Mouse (Mus musculus) large intestine, adult 2 months (tissue): ENCODE data around the gene Col25a1. TPM values are rescaled to one million over a fixed set of nuclear protein-coding genes. Genes with fewer than 3 reads are reported as not detected.
A peak's percentile ranks its signal among the peaks of the same experiment; 100 is the strongest.

Experiments
- DNase-seq: peaks from one replicate; pipeline ENCODE4 v3.0.0-alpha.2; 2012; ENCODE audit warnings: low read depth, low spot score
- WGBS: fragments of 180-500 bp; shearing (Covaris S2); methylation state at CpG from one replicate; pipeline ENCODE4 v1.1.7; 2018; 5-methylcytosine and 5-hydroxymethylcytosine counted together
- polyA plus RNA-seq: library from polyadenylated mRNA; depleted of rRNA; stranded (reverse); fragments of >200 nt; gene quantifications from 2 replicates; pipeline ENCODE4 v1.2.3, GENCODE M21; 2012

Gene Col25a1
- polyA plus RNA-seq, 1 experiment: 0.01 TPM

DNA sequence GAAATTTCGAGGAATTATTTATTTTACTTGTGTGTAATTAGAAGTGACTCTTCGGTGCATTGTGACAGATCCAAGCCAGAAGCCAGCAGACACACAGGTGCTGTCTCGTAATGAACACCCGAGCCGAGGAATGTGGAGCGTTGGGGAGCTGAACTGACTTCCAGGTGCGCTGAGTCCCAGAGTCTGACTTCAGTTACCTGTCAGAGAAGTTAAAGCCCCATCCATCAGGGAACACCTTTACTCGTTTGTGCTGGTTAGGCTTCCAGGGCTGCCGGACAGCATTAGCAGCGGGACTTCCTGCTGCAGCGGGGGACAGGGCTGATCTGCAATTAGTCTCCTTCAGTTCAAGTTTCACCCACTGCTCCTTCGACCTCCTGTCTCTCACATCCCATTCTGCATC lies 172.3 kb downstream of the Col25a1 start:
- no peak for DNase-seq
- WGBS: 53% methylated on average over 12 of the region's 12 CpGs

DNA sequence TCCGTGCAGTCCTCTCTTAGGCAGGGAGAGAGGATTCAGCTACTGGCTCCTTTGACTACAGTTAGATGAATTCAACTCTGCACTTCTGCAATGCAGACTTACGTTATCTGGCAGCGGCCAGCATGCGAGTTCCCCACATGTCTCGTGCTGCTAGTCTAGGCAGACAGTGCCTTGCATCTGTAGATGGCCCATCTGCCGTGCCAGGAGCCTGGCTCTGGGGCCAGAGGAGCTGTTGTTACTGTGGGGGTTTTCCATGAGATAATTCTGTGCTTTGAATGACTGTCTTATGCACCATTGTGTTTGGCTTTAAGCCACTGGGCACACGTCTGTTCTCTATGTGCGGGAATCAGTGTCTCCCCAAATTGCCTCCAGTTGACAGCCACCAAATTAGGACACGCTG lies 173.5 kb downstream of the Col25a1 start:
- WGBS: 87% methylated on average over 9 of the region's 9 CpGs
- DNase-seq: no peak

DNA sequence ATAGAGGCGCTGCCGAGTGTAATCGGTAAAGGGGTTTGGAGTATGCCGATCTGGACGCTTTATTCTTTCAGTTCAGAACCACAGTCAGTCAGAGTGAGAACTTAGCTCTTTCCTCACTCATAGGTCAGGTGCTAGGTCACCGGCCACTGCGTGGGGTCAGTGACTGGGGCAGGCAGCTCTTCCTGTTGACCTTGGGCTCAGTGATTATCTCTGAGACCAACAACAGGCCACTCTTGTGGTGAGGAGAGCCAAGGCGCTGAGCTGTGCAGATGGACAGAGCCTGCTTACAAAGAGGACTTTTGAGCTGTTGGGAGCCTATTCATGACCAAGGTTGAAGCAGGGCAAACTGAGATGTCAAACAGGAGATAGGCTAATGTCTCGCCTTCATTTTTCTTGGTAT lies 174.4 kb downstream of the Col25a1 start:
- DNase-seq: no peak
- 82% methylated on average over 9 of the region's 9 CpGs for WGBS

DNA sequence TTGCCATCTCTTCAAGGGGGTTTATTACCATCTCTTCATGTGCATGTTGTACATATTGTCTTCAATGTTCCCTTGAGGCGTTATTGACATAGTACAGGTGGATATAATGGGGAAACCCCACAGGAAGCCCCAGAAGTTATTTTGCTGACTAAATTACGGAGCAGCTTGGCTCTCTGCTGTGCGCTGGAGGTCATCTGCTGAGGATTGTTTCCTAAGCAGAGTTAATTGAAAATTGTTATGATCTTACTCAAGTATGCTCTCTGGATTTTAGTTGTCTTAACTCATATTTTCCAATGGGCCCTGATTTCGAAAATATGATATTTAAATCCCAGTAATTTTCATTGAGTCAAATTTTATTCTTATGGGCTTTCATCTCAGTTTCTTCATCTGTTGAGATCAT lies 178.0 kb downstream of the Col25a1 start:
- no peak for DNase-seq
- WGBS: 66% methylated on average over 4 of the region's 4 CpGs

DNA sequence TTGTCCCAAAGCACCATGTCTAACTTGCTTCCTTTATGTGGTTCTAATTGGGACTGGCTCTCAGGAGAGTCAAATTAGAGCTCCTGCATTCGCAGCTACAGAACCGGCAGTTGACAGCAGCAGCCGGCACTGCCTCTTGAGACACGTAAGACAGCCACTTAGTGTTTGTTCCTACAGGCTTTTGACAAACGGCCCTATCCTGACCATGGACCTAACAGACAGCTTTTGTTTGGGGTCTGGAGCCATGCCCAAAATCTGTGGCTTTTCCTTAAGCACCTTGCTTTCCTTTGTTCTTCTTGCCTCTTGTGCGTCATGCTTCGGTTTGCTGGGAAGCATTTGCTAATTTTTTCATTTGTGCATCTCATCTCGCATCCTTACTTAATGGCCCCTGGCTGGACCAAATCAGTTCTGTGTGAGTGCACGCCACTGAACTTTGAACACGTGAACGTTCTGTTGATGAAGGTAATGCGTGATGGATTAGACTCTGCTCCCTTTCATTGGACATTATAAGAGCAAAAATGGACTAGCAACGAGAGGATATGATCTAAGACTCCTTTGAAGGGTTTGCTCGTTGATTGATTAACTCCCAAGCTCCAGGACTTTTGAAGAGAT lies 179.5 kb downstream of the Col25a1 start:
- WGBS: 69% methylated on average over 14 of the region's 14 CpGs
- no peak for DNase-seq

DNA sequence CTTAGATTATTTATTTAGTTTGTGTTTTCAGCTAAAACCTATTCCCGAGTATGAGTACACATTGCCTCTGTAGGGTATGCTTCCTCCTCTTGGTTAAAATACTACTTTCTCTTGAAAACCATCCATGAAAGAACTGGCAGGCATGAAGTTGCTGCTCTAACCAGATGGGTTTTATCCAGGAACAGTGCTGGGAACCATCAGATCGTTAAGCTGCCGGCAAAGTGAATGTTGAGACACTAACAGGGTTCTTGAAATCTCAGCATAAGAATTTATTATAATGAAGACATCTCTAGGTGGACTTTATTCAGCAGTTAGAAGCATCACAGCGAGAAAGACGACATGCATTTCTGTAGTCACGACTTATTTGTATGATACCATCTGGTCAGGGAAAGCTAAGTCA lies 181.9 kb downstream of the Col25a1 start:
- no peak for DNase-seq
- 75% methylated on average over 6 of the region's 6 CpGs for WGBS

DNA sequence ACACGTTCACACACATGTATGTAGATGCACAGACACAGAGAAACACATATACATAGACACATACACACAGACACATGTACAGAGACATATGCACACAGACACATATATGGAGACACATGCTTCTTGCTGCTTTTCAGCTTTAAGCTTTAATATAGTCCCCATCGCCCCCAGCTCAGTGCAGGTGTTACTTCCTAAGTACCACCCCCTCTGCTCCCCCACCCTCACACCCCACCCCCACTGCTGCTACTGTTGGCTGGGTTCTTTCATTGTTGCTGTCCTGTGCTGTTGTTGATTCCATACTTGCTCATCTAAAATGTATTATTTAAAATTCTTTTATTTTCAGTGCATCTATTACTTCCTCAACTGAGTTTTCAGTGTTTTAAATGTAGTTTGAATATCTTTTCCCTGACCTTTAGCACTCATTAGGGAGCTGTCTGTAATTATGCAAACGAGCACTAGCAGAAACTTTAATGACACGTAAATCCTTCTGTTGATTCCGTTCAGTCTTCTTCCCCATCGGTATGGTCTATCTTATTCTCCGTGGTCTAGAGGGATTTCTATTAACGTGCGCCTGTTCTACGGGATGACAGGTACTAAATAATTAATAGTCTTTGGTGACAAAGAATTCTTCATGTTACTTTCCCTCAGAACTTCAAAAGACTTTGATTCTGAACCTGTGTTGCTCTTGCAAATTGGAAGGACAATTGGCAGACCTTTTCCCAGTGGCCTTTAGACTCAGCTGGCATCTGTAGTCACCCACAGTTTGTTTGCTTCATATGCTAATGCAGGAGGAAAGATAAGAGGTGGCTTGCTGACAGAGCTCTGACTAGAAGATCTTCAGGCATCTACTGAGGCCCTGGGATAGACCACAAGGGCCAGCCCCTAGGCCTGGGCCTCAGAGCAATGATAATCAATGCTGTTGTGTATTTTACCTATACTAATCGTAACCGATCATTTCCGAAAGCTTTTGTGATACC lies 196.0 kb downstream of the Col25a1 start:
- no peak for DNase-seq
- 82% methylated on average over 13 of the region's 13 CpGs for WGBS

DNA sequence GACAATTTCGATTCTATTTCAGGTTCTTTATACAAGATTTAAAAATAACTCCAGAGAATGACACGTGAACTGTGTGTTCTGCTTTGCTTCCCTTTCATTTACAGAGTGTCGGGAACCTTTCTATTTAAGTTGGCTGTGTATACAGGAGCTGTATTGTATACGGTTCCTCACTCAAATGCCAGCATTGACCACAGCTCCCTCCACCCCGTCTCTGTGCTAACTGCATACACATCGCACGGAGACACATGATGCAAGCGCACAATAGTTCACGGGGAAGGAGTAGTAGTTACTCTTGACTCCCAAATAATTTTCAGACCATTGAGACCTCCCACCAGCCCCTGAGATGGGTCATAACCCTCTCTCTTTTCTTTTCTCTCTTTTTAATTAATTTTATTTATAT lies 197.6 kb downstream of the Col25a1 start:
- 79% methylated on average over 9 of the region's 9 CpGs for WGBS
- DNase-seq: no peak

DNA sequence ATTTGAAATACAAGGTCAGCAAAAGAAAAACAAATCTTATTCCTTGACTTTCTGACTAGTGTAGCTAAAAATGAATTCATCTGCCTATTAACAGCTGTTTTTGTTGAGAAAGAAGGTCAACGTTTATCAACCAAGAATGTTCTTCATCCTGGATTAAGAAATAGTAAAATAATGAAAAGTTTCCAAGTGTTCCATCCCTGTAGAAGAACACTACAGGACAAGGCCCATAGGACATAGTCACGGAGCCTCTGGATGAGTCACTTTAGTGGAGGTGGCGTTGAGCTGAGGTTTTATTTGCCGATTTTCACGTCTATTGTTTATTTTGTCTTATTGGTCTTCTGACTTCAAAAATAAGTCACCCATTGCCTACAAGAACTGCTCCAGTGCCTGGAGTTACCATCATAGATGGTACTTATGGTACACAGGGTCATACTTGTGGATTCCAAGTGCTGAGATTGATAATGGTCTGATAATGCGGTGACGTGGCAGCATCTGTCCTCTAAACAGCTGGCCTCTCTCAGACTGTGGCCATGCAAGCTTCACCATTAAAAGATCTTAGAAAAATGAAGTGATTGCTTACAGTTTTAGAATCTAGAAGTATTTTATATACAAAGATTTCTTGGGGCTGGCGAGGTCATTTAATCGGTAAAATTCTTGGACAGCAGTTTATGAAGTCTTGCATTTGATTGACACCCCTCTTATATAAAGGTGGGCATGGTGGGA lies 198.7 kb downstream of the Col25a1 start:
- WGBS: 70% methylated on average over 9 of the region's 9 CpGs

DNA sequence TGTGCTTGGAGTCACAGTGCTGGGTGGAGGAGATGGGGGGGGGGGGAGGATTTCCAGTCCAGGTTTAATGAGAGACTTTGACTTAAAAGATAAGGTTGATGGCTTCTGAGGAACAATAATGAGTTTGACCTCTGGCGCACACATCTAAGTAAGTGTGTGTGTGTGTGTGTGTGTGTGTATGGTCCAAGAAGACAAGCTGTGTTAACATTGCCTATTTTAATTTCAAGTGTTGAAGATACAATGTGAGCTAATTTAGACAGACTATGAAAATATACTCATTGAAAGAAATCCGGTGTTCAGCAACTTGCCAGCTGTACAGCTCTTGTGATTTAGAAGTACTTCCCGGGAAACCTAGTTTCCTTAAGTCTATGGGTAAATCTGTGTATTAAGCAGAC lies 199.3 kb downstream of the Col25a1 start:
- 80% methylated on average over 3 of the region's 3 CpGs for WGBS
- no peak for DNase-seq

More for the DNA sequence above, 198.7 kb downstream of the Col25a1 start:
- no peak for DNase-seq

DNA sequence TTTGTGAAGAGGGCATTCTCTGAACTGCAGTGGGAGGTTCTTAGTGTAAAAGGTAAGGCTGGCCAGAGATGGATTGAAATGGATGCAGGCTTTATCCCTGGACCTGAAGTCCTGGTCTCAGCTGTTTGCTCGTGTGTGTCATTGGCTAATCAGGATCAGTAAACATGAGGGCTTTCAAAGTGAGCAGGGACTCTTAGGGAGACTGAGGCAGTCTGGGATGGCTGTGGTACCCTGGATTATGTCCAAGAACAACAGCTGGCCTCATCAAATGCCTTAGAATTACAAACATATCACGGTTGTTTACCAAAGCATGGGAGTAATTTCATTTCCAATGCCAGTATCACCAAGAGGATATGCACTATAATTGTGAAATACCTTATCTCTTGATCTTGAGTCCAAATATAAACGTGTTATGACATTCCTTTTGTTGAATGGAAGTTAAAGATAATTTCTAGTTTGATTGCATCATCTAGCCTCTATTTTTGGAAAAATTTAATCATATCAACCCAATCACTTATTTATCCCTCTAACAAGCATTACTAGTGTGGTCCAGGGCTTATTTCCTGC lies 201.1 kb downstream of the Col25a1 start:
- no peak for DNase-seq
- 28% methylated on average over 3 of the region's 3 CpGs for WGBS

DNA sequence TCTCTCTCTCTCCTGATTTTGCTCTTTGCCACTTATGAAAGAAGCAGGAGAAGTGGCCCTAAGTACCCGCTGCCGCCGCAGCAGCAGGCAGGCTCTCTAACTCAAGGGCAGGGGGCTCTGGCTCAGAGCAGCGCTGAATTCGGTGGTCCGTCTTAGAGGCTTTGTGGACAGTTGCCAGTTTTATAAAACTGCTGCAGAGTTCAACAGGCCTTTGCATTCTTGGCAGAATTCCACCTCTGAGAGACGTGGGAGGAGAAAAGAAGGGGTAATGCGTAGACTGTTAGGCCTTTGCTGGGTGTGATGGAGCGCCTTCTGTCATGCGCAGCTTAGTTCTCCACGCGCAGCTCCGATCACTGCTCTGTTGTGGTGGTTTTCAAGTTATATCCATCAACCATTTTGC lies 206.6 kb downstream of the Col25a1 start:
- DNase-seq: peak; percentile 3
- WGBS: 42% methylated on average over 13 of the region's 13 CpGs

DNA sequence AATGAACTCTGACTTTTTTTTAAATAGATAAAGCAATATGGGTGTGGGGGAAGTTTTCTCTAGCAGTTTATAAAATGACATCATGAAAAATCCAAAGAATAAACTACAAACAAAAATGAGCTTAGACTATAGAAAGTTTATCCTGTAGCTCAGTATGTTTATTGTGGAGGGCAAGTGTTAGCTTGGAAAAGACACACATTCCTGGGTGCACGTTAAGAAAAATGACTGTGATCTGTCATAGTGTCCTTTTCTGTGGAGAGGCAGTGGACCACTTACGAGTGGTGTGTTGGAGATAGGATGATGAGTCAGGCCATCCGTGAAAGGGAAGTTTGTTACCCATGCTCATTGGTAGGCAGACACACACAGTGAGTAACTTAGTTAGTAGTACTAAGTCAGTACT lies 207.1 kb downstream of the Col25a1 start:
- WGBS: 56% methylated on average over 3 of the region's 3 CpGs
- no peak for DNase-seq

DNA sequence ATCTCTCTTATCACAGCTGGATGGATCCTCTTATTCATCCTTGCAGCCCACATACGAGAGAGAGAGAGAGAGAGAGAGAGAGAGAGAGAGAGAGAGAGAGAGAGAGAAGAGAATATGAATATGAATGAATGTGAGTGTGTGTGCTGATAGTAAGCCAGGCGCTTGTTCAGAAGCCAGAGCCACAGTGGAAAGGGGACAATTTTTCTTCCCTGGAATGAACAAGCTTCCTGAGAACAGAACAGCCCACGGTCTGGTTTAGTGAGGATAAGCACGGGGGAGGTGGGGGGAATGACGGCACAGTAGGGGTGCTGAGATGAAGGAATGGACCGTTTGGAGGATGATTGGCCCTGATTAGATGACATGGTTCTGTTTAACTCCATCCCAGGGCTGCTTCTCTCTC lies 218.9 kb downstream of the Col25a1 start:
- DNase-seq: no peak
- WGBS: 70% methylated on average over 6 of the region's 6 CpGs

DNA sequence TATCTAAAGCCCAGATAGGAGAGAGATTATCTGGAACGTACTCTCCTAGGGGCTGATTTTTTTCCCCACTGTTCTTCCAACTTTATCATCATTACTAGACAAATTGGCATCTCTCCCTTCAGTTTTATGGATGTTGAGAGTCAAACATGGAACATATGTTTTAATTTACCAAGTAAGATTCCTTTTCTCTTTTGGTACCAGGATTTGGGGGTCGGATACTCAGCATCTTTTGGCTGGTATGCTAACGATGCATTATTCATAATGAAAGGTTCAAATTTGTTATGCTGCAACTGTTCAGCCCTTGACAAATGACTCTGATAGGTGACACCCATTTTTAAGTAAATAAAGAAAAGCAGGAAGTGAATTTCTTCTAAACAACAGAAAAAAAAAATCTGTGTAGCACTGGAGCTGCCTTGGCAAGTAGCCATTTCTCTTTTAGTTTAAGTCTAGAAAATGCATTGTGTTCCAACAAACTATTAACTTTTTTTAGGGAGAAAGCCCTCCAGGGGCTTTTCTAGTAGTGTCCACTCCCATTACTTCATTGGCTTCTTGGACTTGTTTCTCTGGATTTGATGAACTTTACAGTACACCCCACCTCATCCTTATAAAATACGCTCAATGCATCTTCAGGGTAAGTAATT lies 223.2 kb downstream of the Col25a1 start:
- no peak for DNase-seq
- WGBS: 75% methylated on average over 4 of the region's 4 CpGs

DNA sequence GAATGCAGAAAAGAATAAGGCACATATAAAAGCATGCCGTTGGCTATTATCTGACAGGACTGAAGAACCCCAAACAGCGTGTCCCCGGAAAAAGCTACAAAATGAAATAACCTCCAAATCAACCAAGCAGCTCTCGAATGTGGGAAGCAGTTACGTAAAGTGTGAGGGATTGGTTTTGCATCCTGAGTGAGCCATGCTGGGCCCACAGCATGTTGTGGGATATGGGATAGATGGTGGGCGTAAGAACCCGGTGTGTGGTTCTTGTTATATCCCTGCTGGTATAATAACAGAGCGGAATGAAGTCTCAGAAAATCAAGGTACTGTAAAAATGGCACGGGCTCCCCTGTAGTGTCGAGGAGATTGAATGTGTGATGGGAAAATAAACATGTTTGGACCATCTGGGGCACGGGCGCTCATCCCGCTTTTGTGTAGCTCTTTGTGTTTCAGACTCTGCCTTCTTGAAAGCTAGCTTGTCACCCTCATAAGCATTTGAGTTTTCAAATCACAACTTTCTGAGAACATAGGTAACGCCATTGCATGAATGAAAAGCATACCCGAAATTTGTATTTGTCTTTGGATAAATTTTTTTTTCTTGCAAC lies 225.4 kb downstream of the Col25a1 start:
- 89% methylated on average over 15 of the region's 15 CpGs for whole genome bisulfite sequencing
- no peak for DNase-seq

DNA sequence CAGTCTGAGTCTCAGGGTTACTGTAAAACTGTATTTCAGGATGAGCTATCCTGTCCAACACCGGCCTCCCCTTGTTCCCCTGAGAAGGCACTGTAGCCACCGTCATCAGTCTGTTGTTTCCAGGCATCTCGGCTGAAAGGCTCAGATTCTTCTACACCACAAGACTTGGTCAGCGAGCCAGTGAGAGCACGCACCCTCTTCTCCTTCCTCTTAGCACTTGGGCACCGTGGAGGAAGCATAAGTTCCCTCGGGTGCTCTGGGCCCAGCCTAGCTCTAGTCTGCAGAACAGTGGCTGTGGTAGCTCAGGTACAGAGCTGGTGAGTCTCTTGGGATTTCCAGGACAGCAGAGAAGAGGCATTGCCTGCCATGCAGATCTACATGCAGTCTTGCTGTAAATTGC lies 229.5 kb downstream of the Col25a1 start:
- no peak for DNase-seq
- WGBS: 83% methylated on average over 7 of the region's 7 CpGs

DNA sequence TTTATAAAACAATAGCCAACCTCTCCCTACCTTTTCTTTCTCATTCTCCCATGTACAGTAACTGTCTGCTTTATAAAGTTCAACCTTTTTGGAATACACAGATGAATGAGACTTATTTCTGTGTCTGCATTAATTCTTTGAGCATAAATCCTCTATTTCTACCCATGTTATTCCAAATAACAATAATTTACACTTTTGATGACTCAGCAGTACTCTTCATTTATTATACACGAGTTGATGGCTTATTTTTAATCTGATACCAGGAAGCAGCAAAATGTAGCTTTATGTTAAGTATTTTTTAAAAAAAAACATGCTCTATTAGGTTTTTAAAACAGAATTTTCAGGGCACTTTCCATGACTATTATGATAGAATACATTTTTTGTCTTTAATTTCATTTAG lies 230.6 kb downstream of the Col25a1 start:
- 31% methylated on average over 1 of the region's 1 CpGs for WGBS
- no peak for DNase-seq

DNA sequence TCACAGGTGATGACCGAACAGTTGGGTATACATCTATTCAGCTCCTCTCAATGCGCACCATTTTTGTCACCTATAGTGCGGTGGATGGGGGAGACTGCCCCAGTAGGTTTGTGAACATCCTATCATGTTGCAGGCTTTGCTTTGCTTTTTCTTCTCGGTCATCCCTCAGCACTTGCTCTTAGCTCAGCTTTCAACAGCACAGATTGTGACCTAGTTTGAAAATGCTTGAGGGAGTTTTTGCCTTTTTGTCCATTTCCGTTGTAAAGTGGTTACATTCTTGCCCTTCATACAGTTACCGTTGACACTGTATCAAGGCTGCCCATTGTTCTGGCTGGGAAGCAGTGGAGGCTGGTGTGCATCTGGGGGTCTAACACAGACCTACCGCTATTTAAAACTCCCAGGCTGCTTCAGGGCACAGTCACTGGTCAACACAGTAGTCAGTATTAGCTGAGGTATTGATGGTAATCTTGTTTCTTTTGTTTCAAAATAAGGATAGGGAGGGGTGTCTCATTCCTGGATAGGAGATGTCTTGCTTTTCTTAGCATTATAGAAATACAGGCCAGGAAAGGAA lies 231.6 kb downstream of the Col25a1 start:
- no peak for DNase-seq
- WGBS: 86% methylated on average over 7 of the region's 7 CpGs
